Mouse (Mus musculus) liver, embryonic 14.5 days (tissue): ENCODE results near the gene Snapc3.

Source experiments
- CTCF ChIP-seq: IDR thresholded peaks from 2 replicates; pipeline ENCODE4 v1.5.1; 2016; ENCODE audit warnings: antibody characterized with exemption, low read depth, control low read depth
- EP300 ChIP-seq: IDR thresholded peaks from 2 replicates; pipeline ENCODE4 v1.6.1; 2016; ENCODE audit warnings: antibody characterized with exemption, low read depth

DNA sequence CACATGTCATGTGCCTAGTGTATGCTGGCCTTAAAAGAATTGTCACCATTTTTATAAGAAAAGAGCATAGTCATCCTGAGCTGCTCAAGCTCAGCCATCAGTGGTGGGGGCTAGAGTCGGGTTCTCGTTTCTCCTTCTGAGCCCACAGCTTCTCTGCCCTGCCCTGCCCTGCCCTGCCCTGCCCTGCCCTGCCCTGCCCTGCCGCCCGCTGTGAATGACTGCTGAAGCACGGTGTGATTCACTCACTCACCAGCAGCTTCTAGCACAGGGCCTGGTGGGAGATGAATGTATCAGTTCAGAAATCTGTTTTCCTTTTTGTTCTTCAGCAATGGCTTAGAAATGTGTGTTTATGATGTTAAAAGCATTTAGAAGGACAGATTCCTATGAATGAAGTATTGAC, 21.5 kb downstream of the Snapc3 start:
- no peak for TF ChIP-seq CTCF
- TF ChIP-seq EP300, result no peak
